Mouse (Mus musculus): Measurements from ENCODE around the gene Ubap2. TPM values are rescaled to one million over a fixed set of nuclear protein-coding genes. Genes with fewer than 3 reads are reported as not detected.

Ubap2 gene
- polyA plus RNA-seq, 1 experiment from 2014 or later: 57.0 TPM

DNA sequence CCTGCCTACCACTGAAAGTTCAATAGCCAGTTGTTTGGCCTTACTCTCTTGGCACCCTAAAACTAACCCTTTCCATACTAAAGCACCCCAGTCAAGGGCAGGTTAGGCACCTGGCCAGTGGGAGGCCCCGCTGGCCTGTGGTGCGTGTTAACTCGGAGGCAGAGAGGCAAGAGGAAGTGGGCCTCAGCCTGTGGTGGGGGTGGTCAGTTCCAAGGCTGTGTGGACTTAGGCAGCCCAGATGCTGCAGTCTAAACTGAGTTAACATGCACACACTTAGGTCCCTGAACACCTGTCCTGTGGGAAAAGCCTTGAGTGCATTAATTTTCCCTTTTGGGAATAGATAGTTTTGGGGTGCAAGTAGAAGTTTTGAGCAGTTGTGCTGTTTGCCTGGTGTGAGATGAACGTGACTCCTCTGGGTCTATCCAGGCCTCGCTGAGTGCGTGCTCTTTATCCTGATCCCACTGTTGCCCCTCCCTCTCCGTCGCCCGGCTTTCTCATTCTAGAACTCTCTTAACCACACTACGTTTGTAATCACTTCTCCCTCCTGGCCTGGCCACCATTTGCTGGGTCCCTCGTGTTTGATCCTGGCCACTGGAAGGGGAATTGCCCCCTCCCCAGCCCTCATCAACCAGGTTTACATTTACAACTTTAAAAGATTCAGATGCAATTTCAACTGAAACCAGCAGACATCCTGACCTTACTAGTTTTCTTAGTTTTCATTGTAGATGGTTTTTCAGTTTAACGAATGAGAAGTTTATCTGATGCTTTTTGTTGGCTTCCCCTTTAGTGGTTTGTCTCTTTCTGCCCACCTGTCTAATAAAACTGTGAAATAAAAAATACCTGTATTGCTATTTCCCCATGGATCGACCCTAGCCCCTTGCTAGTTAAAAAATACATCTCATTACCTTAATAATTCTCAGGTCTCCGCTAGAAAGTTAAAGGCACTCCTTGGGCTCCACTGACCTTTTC, 82.1 kb downstream of the Ubap2 start:
- no peak overlapping the region for H3K27ac ChIP-seq (ENCODE audit: low read length)
- no peaks in the 10 kb centered on the region for H3K9me3 ChIP-seq (ENCODE audit: control insufficient read depth, low read length)
- no peak for ATAC-seq (ENCODE audit: low read depth)
- H3K36me3 ChIP-seq (ENCODE audit: control insufficient read depth, insufficient read depth, low read length): peaks cover 55% of the 10 kb centered on the region
- no peaks in the 10 kb centered on the region for H3K27me3 ChIP-seq (ENCODE audit: control insufficient read depth, insufficient read depth, low read depth, low read length)
- H3K9ac ChIP-seq (ENCODE audit: low read length): no peak overlapping the region
- WGBS: 65% methylated on average over 14 of the region's 14 CpGs
- no peak overlapping the region for H3K4me3 ChIP-seq (ENCODE audit: low read length)
- H3K4me2 ChIP-seq (ENCODE audit: low read depth, low read length): no peak overlapping the region
- no peaks in the 10 kb centered on the region for H3K4me1 ChIP-seq (replicated peaks; ENCODE audit: control insufficient read depth, insufficient read depth, low read length)

DNA sequence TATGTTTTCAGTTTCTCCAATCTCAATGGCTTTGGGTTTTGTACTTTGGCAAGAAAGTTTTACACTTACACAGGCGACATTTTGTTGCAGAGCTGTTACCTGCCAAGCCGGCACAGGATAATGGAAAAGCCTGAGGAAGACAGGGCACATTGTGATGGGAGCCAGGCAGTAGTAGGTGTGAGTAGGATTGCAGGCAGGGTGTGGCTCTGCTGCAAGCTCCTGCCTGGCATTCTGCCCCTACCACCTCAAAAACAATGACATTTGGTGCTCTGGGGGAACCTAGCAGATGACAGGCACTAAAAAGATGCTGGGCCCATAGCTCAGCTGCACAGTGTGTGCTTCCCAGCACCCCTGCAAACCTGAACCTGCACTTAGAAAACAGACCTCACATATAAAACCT, 85.1 kb downstream of the Ubap2 start:
- WGBS: 92% methylated on average over 2 of the region's 2 CpGs
- no peak for ATAC-seq (ENCODE audit: low read depth)
- peaks cover 38% of the 10 kb centered on the region for H3K36me3 ChIP-seq (ENCODE audit: control insufficient read depth, insufficient read depth, low read length)

DNA sequence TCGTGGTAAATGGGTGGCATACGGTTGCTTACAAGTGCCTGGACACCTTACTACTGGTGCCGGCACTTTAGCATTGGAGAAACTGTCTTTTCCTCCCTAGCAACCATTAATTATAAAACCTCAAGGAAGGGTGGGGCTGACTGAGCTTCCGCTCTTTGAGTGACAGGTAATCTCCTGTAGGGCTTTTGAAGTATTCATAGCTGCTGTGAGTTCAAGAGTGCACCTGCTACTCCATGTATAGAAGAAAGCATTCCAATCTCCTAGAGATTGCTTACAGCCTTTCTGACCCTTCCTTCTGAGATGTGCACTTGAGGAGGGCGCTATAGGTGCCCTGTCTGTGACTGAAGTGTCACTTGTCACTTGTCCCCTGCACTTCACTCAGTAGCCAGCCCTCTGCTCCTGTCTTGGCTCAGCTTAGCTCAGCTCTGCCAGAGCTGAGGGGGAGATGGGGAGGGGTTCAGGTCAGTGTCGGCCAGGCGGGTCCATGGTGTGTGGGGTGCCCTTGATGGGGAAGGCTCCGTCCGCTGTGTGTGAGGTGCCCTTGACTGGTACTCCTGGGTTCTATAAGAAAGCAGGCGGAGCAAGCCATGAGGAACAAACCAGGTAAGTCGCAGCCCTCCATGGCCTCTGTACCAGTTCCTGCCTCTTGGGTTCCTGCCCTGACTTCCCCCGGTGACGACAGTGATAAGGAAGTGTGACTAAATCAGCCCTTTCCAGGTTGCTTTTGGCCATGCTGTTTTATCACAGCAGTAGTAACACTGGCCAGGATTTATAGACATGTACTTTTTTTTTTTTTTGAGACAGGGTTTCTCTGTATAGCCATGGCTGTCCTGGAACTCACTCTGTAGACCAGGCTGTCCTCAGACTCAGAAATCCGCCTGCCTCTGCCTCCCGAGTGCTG, 94.9 kb downstream of the Ubap2 start:
- 70% methylated on average over 15 of the region's 15 CpGs for WGBS
- Histone ChIP-seq H3K27ac (ENCODE audit: low read length) (no peak overlapping the region), H3K36me3 (ENCODE audit: control insufficient read depth, insufficient read depth, low read length) (peaks cover 23% of the 10 kb centered on the region), H3K4me2 (ENCODE audit: low read depth, low read length) (no peak overlapping the region), H3K4me3 (ENCODE audit: low read length) (no peak overlapping the region), H3K9ac (ENCODE audit: low read length) (no peak overlapping the region), H3K27me3 (ENCODE audit: control insufficient read depth, insufficient read depth, low read depth, low read length) (no peaks in the 10 kb centered on the region), H3K9me3 (ENCODE audit: control insufficient read depth, low read length) (no peaks in the 10 kb centered on the region), H3K4me1 (replicated peaks; ENCODE audit: control insufficient read depth, insufficient read depth, low read length) (0 out of 2 replicates have a peak, but pooled peaks cover 3% of the 10 kb centered on the region)
- 0 out of 2 replicates have a peak, but pooled peaks have one; percentile 12 for ATAC-seq (ENCODE audit: low read depth)

More for the DNA sequence above, 85.1 kb downstream of the Ubap2 start:
- no peaks in the 10 kb centered on the region for H3K4me1 ChIP-seq (replicated peaks; ENCODE audit: control insufficient read depth, insufficient read depth, low read length)
- H3K9me3 ChIP-seq (ENCODE audit: control insufficient read depth, low read length): no peaks in the 10 kb centered on the region
- no peaks in the 10 kb centered on the region for H3K27me3 ChIP-seq (ENCODE audit: control insufficient read depth, insufficient read depth, low read depth, low read length)
- no peak overlapping the region for H3K4me2 ChIP-seq (ENCODE audit: low read depth, low read length)
- no peak overlapping the region for H3K9ac ChIP-seq (ENCODE audit: low read length)
- H3K4me3 ChIP-seq (ENCODE audit: low read length): no peak overlapping the region
- H3K27ac ChIP-seq (ENCODE audit: low read length): no peak overlapping the region

DNA sequence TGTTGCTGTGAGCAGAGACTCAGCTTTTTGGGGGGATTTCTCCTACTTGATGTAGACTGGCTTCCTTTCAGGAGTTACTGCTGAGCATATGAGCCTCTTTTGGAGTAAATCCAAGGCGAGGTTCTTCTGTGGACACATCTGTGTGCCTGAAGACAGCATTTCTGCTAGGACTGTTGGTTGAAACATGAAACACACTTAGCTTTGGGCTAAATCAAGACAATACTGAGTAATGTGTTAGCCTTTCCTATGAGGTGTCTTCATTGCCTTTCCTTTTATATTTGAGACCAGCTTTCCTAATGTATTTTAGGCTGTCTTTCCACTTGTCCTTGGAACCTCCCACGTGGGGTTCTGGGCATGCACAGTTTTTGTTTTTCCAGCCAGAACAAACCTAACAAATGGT, 100.3 kb downstream of the Ubap2 start:
- H3K9me3 ChIP-seq (ENCODE audit: control insufficient read depth, low read length): no peaks in the 10 kb centered on the region
- no peaks in the 10 kb centered on the region for H3K27me3 ChIP-seq (ENCODE audit: control insufficient read depth, insufficient read depth, low read depth, low read length)
- no peak overlapping the region for H3K27ac ChIP-seq (ENCODE audit: low read length)
- WGBS: 80% methylated on average over 2 of the region's 2 CpGs
- H3K4me2 ChIP-seq (ENCODE audit: low read depth, low read length): no peak overlapping the region
- H3K4me1 ChIP-seq (replicated peaks; ENCODE audit: control insufficient read depth, insufficient read depth, low read length): no peaks in the 10 kb centered on the region
- ATAC-seq (ENCODE audit: low read depth): no peak
- no peak overlapping the region for H3K4me3 ChIP-seq (ENCODE audit: low read length)
- H3K9ac ChIP-seq (ENCODE audit: low read length): no peak overlapping the region
- H3K36me3 ChIP-seq (ENCODE audit: control insufficient read depth, insufficient read depth, low read length): peaks cover 18% of the 10 kb centered on the region

DNA sequence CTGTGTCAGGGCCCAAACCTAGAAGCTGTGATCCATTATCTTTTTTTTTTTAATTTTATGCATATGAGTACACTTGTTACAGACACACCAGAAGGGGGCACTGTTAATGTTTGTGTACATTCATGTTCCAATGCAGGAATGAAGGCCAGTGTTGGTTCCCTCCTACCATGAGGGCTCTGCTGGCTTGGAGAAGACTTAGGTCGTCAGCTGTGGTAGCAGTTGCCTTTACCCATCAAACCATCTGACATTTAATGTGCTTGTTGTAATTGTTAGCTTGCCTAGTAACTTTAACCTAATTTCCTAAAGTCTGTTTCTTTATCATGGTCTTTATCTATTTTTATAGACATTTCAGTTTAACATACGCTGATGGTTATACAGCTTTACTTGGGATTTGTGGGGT, 104.0 kb downstream of the Ubap2 start:
- no peak overlapping the region for H3K27ac ChIP-seq (ENCODE audit: low read length)
- no peaks in the 10 kb centered on the region for H3K4me1 ChIP-seq (replicated peaks; ENCODE audit: control insufficient read depth, insufficient read depth, low read length)
- WGBS: 61% methylated on average over 2 of the region's 2 CpGs
- H3K4me3 ChIP-seq (ENCODE audit: low read length): no peak overlapping the region
- no peak overlapping the region for H3K9ac ChIP-seq (ENCODE audit: low read length)
- H3K4me2 ChIP-seq (ENCODE audit: low read depth, low read length): no peak overlapping the region
- no peaks in the 10 kb centered on the region for H3K27me3 ChIP-seq (ENCODE audit: control insufficient read depth, insufficient read depth, low read depth, low read length)
- H3K36me3 ChIP-seq (ENCODE audit: control insufficient read depth, insufficient read depth, low read length): peaks cover 8% of the 10 kb centered on the region
- ATAC-seq (ENCODE audit: low read depth): no peak
- H3K9me3 ChIP-seq (ENCODE audit: control insufficient read depth, low read length): no peaks in the 10 kb centered on the region

DNA sequence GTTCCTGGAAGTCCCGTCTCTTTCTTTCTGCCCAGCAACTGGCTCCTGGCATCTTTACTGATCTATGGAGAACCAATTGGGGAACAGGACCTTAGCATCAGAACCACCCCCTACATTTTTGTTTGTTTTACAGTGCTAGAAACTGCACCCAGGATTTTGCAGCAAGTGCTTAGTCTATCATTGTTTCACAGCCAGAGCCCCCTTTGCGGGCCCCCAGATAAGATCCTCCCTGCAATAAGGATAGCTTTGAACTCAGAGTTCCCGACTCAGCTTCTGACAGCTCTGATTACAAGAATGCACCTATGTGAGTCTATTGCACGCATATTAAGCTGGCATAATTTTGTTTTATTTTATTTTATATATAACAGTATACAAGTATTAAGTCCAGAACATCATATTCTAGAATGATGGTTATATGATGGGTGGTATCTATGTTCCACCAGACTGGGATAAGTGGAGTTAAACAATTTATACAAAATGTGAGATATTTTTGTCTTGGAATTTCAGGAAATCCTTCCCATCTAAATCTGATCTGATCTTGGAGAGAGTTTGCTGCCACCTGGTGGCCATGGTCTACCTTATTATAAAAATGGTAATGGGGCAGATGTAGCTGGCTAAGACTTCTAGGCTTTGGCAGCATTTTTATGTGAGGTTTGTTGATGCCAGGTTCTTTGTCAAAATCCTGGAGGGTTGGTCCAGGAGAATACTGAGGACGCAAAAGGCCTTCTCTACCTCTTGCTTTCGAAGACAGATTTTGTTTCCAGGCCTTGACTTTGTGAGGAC, 109.1 kb downstream of the Ubap2 start:
- Histone ChIP-seq H3K9me3 (ENCODE audit: control insufficient read depth, low read length) (no peaks in the 10 kb centered on the region), H3K36me3 (ENCODE audit: control insufficient read depth, insufficient read depth, low read length) (no peaks in the 10 kb centered on the region; the same call in 1 of the 2 replicates), H3K27ac (ENCODE audit: low read length) (no peak overlapping the region), H3K4me1 (replicated peaks; ENCODE audit: control insufficient read depth, insufficient read depth, low read length) (peaks cover 5% of the 10 kb centered on the region), H3K4me2 (ENCODE audit: low read depth, low read length) (no peak overlapping the region), H3K9ac (ENCODE audit: low read length) (no peak overlapping the region), H3K4me3 (ENCODE audit: low read length) (no peak overlapping the region), H3K27me3 (ENCODE audit: control insufficient read depth, insufficient read depth, low read depth, low read length) (no peaks in the 10 kb centered on the region)
- ATAC-seq (ENCODE audit: low read depth): peak; percentile 26; the same call in 1 of the 2 replicates
- WGBS: 63% methylated on average over 6 of the region's 6 CpGs

DNA sequence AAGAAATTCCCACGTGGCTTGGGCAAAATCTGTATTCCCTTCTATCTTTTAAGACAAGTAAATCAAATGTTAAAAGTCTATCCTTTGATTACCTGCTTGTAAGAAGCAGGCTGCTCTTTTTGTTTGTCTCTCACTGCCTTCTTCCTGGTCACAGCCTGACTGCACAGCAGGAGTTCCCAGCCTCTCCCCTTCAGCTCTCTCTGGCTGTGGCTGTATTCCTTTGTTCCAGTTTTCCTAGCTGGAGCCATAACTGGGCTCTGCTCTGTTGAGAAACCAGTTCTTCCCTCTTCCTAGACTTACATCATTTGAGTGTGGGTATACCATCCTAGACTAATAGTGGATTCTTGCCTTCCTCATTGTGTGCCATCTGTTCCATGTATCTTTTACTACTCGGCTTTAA, 110.0 kb downstream of the Ubap2 start:
- ATAC-seq (ENCODE audit: low read depth): no peak
- Histone ChIP-seq H3K4me1 (replicated peaks; ENCODE audit: control insufficient read depth, insufficient read depth, low read length) (peaks cover 5% of the 10 kb centered on the region), H3K9ac (ENCODE audit: low read length) (no peak overlapping the region), H3K4me2 (ENCODE audit: low read depth, low read length) (no peak overlapping the region), H3K4me3 (ENCODE audit: low read length) (no peak overlapping the region), H3K36me3 (ENCODE audit: control insufficient read depth, insufficient read depth, low read length) (no peaks in the 10 kb centered on the region; the same call in 1 of the 2 replicates), H3K27ac (ENCODE audit: low read length) (no peak overlapping the region), H3K27me3 (ENCODE audit: control insufficient read depth, insufficient read depth, low read depth, low read length) (no peaks in the 10 kb centered on the region), H3K9me3 (ENCODE audit: control insufficient read depth, low read length) (no peaks in the 10 kb centered on the region)
- 30% methylated on average over 2 of the region's 2 CpGs for WGBS

DNA sequence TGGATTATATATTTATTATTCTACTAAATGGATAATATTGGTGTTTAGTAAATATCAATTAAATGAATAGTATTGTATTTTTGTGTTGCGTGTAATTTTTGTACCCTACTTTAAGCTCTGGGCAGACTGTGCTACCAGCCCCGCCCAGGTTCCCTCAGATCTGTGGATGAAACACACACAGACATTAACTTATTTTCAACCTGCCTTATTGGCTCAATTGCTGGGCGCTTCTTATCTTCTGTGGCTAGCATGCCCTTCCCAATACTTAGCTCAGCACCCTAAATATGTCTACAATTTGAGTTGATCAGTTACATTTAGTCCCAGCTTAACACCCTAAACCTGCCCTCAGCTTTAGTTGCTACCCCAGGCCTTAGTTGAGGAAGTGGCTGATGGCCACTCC, 113.7 kb downstream of the Ubap2 start:
- no peak overlapping the region for H3K4me3 ChIP-seq (ENCODE audit: low read length)
- H3K9me3 ChIP-seq (ENCODE audit: control insufficient read depth, low read length): no peaks in the 10 kb centered on the region
- WGBS: 94% methylated on average over 3 of the region's 3 CpGs
- H3K9ac ChIP-seq (ENCODE audit: low read length): no peak overlapping the region
- no peak for ATAC-seq (ENCODE audit: low read depth)
- no peak overlapping the region for H3K4me2 ChIP-seq (ENCODE audit: low read depth, low read length)
- no peaks in the 10 kb centered on the region for H3K27me3 ChIP-seq (ENCODE audit: control insufficient read depth, insufficient read depth, low read depth, low read length)
- H3K27ac ChIP-seq (ENCODE audit: low read length): no peak overlapping the region
- no peaks in the 10 kb centered on the region for H3K36me3 ChIP-seq (ENCODE audit: control insufficient read depth, insufficient read depth, low read length)
- H3K4me1 ChIP-seq (replicated peaks; ENCODE audit: control insufficient read depth, insufficient read depth, low read length): peaks cover 10% of the 10 kb centered on the region
